Mouse (Mus musculus): ENCODE measurements around the gene Tbx4. TPM values are rescaled to one million over a fixed set of nuclear protein-coding genes. Genes with fewer than 3 reads are reported as not detected.

Gene Tbx4
- not detected in 2 replicates for total RNA-seq (2014; fragmentation: Nextera tagmentation)
- total RNA-seq (2017), result not detected in 2 replicates

- no peak for ATAC-seq (replicated peaks; ENCODE audit: poor library complexity, severe bottlenecking)
Measured at GRCm38 (mm10) chr11:85885665-85886428, at the start of gene Tbx4. Gene Tbx4 (plus strand): TSS chr11:85886422.

- no peak for ATAC-seq (replicated peaks; ENCODE audit: poor library complexity, severe bottlenecking)
Measured at GRCm38 (mm10) chr11:85836523-85837290, 49.5 kb upstream of the Tbx4 start.

- ATAC-seq (replicated peaks; ENCODE audit: poor library complexity, severe bottlenecking), result no peak
Measured at GRCm38 (mm10) chr11:85837291-85837647, 49.0 kb upstream of the Tbx4 start.

- ATAC-seq (replicated peaks; ENCODE audit: poor library complexity, severe bottlenecking), result no peak
Measured at GRCm38 (mm10) chr11:85837648-85838423, 48.4 kb upstream of the Tbx4 start.

- no peak for ATAC-seq (replicated peaks; ENCODE audit: poor library complexity, severe bottlenecking)
Measured at GRCm38 (mm10) chr11:85838424-85839257, 47.6 kb upstream of the Tbx4 start.

- no peak for ATAC-seq (replicated peaks; ENCODE audit: poor library complexity, severe bottlenecking)
Measured at GRCm38 (mm10) chr11:85839258-85840030, 46.8 kb upstream of the Tbx4 start.

- no peak for ATAC-seq (replicated peaks; ENCODE audit: poor library complexity, severe bottlenecking)
Measured at GRCm38 (mm10) chr11:85840031-85840802, 46.0 kb upstream of the Tbx4 start.

- ATAC-seq (replicated peaks; ENCODE audit: poor library complexity, severe bottlenecking), result no peak
Measured at GRCm38 (mm10) chr11:85840803-85841145, 45.4 kb upstream of the Tbx4 start.

- ATAC-seq (replicated peaks; ENCODE audit: poor library complexity, severe bottlenecking), result no peak
Measured at GRCm38 (mm10) chr11:85841211-85841681, 45.0 kb upstream of the Tbx4 start.

- ATAC-seq (replicated peaks; ENCODE audit: poor library complexity, severe bottlenecking), result peak; percentile 58
Measured at GRCm38 (mm10) chr11:85841980-85842379, 44.2 kb upstream of the Tbx4 start.

- peak; percentile 6; the same call in 1 of the 2 replicates for ATAC-seq (replicated peaks; ENCODE audit: poor library complexity, severe bottlenecking)
Measured at GRCm38 (mm10) chr11:85842596-85843346, 43.5 kb upstream of the Tbx4 start.

- ATAC-seq (replicated peaks; ENCODE audit: poor library complexity, severe bottlenecking), result peak; percentile 54
Measured at GRCm38 (mm10) chr11:85843347-85843692, 42.9 kb upstream of the Tbx4 start.

GRCm38 (mm10) chr11:85844144-85844965 is 41.9 kb upstream of the Tbx4 start:
- peak; percentile 50 for ATAC-seq (replicated peaks; ENCODE audit: poor library complexity, severe bottlenecking)

GRCm38 (mm10) chr11:85844971-85845370 is 41.3 kb upstream of the Tbx4 start:
- no peak for ATAC-seq (replicated peaks; ENCODE audit: poor library complexity, severe bottlenecking)

GRCm38 (mm10) chr11:85845921-85846320 is 40.3 kb upstream of the Tbx4 start:
- no peak for ATAC-seq (replicated peaks; ENCODE audit: poor library complexity, severe bottlenecking)

GRCm38 (mm10) chr11:85846509-85846908 is 39.7 kb upstream of the Tbx4 start:
- ATAC-seq (replicated peaks; ENCODE audit: poor library complexity, severe bottlenecking), result no peak

GRCm38 (mm10) chr11:85849037-85849436 is 37.2 kb upstream of the Tbx4 start:
- peak; percentile 72 for ATAC-seq (replicated peaks; ENCODE audit: poor library complexity, severe bottlenecking)

All from granulocyte monocyte progenitor cell, adult 5-6 weeks (primary cell).